Mouse (Mus musculus): ENCODE measurements at regions not wholly inside any gene's neighbourhood (a gene's known extent, or its start where the extent isn't known, plus 50 kb on each side); places are given as distances from the start of the nearest gene placed in this dataset.

GRCm38 (mm10) chr15:5991351-5992065, 308.1 kb upstream of the Dab2 start:
- TF ChIP-seq CTCF (IDR thresholded peaks at IDR 0.05; ENCODE audit: low read depth, low read length) (no peak), POLR2A (IDR thresholded peaks at IDR 0.05; ENCODE audit: insufficient read depth, low read length) (no peak)
